Comparison of ENCODE assay signal across 1 mouse cellular context in genomic region chr16:26532287-26532686, GRCm38 (mm10).
TF ChIP-seq lines count a peak whose summit lies in the region.

No protein-coding gene starts in this region.

TF ChIP-seq in CH12.LX, 34 proteins besides CTCF, POLR2A, EP300 and RAD21:
- no peak for TF ChIP-seq SIN3A (IDR thresholded peaks at IDR 0.05; ENCODE audit: low read length)
- TF ChIP-seq SMC3 (IDR thresholded peaks at IDR 0.05; ENCODE audit: low read depth, low read length): 0 out of 2 replicates have a peak, but pooled peaks have one; percentile 14
